Mouse (Mus musculus): ENCODE data around the gene Lmod1. TPM values are rescaled to one million over a fixed set of nuclear protein-coding genes. Genes with fewer than 3 reads are reported as not detected.
A peak's percentile ranks its signal among the peaks of the same experiment; 100 is the strongest.
"Not testable (repeated sequence)": the region's sequence is repeated elsewhere in the genome, so short reads cannot be mapped to it uniquely, and the experiment has no call there.

Lmod1 gene
- polyA plus RNA-seq, 1 experiment from 2014 or later, result 0.41 TPM

GRCm38 (mm10) chr1:135367005-135367404 lies 42.4 kb downstream of the Lmod1 start:
- DNase-seq (ENCODE audit: extremely low spot score, low spot score), result no peak
- peaks cover 15% of the 10 kb centered on the region for H3K27me3 ChIP-seq (ENCODE audit: poor library complexity, severe bottlenecking)
- peaks cover 25% of the 10 kb centered on the region for H3K4me1 ChIP-seq
- WGBS, result 85% methylated on average over 7 of the region's 7 CpGs
- no peak overlapping the region for H3K4me3 ChIP-seq
- peaks cover 15% of the 10 kb centered on the region for H3K36me3 ChIP-seq (replicated peaks)
- H3K27ac ChIP-seq, result no peak overlapping the region
- peaks cover 2% of the 10 kb centered on the region; the same call in 1 of the 2 replicates for H3K9me3 ChIP-seq

- H3K9me3 ChIP-seq, result no peaks in the 10 kb centered on the region
- peaks cover 31% of the 10 kb centered on the region for H3K4me1 ChIP-seq
- H3K4me3 ChIP-seq, result no peak overlapping the region
- WGBS, result 76% methylated on average over 8 of the region's 8 CpGs
- peaks cover 21% of the 10 kb centered on the region for H3K36me3 ChIP-seq (replicated peaks)
- H3K27ac ChIP-seq, result no peak overlapping the region
- DNase-seq (ENCODE audit: extremely low spot score, low spot score), result no peak
- H3K27me3 ChIP-seq (ENCODE audit: poor library complexity, severe bottlenecking), result peaks cover 15% of the 10 kb centered on the region
Measured at GRCm38 (mm10) chr1:135367595-135367994, 43.0 kb downstream of the Lmod1 start.

GRCm38 (mm10) chr1:135368245-135368644 lies 43.6 kb downstream of the Lmod1 start:
- peak overlapping the region; percentile 57 for H3K4me3 ChIP-seq
- DNase-seq (ENCODE audit: extremely low spot score, low spot score), result peak; percentile 85
- peaks cover 15% of the 10 kb centered on the region for H3K27me3 ChIP-seq (ENCODE audit: poor library complexity, severe bottlenecking)
- peaks cover 22% of the 10 kb centered on the region for H3K36me3 ChIP-seq (replicated peaks)
- H3K9me3 ChIP-seq, result no peaks in the 10 kb centered on the region
- H3K4me1 ChIP-seq, result peaks cover 37% of the 10 kb centered on the region
- WGBS, result under 1% methylated on average over 20 of the region's 20 CpGs
- H3K27ac ChIP-seq, result peak overlapping the region; percentile 81

GRCm38 (mm10) chr1:135368982-135369381 lies 44.4 kb downstream of the Lmod1 start:
- Histone ChIP-seq H3K4me3 (peak overlapping the region; percentile 57), H3K36me3 (replicated peaks) (peaks cover 22% of the 10 kb centered on the region), H3K27ac (peak overlapping the region; percentile 81; the same call in 1 of the 2 replicates), H3K27me3 (ENCODE audit: poor library complexity, severe bottlenecking) (peaks cover 15% of the 10 kb centered on the region), H3K4me1 (peaks cover 44% of the 10 kb centered on the region), H3K9me3 (no peaks in the 10 kb centered on the region)
- peak; percentile 31 for DNase-seq (ENCODE audit: extremely low spot score, low spot score)
- 11% methylated on average over 14 of the region's 14 CpGs for WGBS

GRCm38 (mm10) chr1:135369415-135369814 lies 44.8 kb downstream of the Lmod1 start:
- no peaks in the 10 kb centered on the region for H3K9me3 ChIP-seq
- 84% methylated on average over 5 of the region's 5 CpGs for WGBS
- no peak overlapping the region for H3K27ac ChIP-seq
- H3K27me3 ChIP-seq (ENCODE audit: poor library complexity, severe bottlenecking), result peaks cover 15% of the 10 kb centered on the region
- peaks cover 48% of the 10 kb centered on the region for H3K4me1 ChIP-seq
- no peak for DNase-seq (ENCODE audit: extremely low spot score, low spot score)
- peak overlapping the region; percentile 57; the same call in 1 of the 2 replicates for H3K4me3 ChIP-seq
- H3K36me3 ChIP-seq (replicated peaks), result peaks cover 22% of the 10 kb centered on the region

GRCm38 (mm10) chr1:135373171-135373677 lies 48.6 kb downstream of the Lmod1 start:
- H3K36me3 ChIP-seq (replicated peaks), result peaks cover 22% of the 10 kb centered on the region
- 65% methylated on average over 4 of the region's 4 CpGs for WGBS
- peaks cover 49% of the 10 kb centered on the region for H3K4me1 ChIP-seq
- H3K27me3 ChIP-seq (ENCODE audit: poor library complexity, severe bottlenecking), result peaks cover 15% of the 10 kb centered on the region
- DNase-seq (ENCODE audit: extremely low spot score, low spot score), result no peak
- no peaks in the 10 kb centered on the region for H3K9me3 ChIP-seq
- H3K27ac ChIP-seq, result peak overlapping the region; percentile 31
- peak overlapping the region; percentile 82 for H3K4me3 ChIP-seq

- peak overlapping the region; percentile 82 for H3K4me3 ChIP-seq
- H3K9me3 ChIP-seq, result no peaks in the 10 kb centered on the region
- peaks cover 22% of the 10 kb centered on the region for H3K36me3 ChIP-seq (replicated peaks)
- 2% methylated on average over 19 of the region's 19 CpGs for WGBS
- DNase-seq (ENCODE audit: extremely low spot score, low spot score), result peak; percentile 55
- H3K27me3 ChIP-seq (ENCODE audit: poor library complexity, severe bottlenecking), result peaks cover 10% of the 10 kb centered on the region
- H3K4me1 ChIP-seq, result peaks cover 39% of the 10 kb centered on the region
- H3K27ac ChIP-seq, result peak overlapping the region; percentile 98
Measured at GRCm38 (mm10) chr1:135374175-135374867, 49.7 kb downstream of the Lmod1 start.

GRCm38 (mm10) chr1:135374868-135375581 lies 50.4 kb downstream of the Lmod1 start, which contains the start of gene Shisa4:
Gene Shisa4, minus strand, starts transcription at chr1:135375237.
- H3K36me3 ChIP-seq (replicated peaks), result peaks cover 22% of the 10 kb centered on the region
- H3K4me3 ChIP-seq, result peak within 1 kb of the TSS; percentile 82
- H3K4me1 ChIP-seq, result peaks cover 39% of the 10 kb centered on the region
- no peaks in the 10 kb centered on the region for H3K9me3 ChIP-seq
- peaks cover 3% of the 10 kb centered on the region for H3K27me3 ChIP-seq (ENCODE audit: poor library complexity, severe bottlenecking)
- peak; percentile 82 for DNase-seq (ENCODE audit: extremely low spot score, low spot score)
- WGBS, result 3% methylated on average over 38 of the region's 38 CpGs
- peak within 1 kb of the TSS; percentile 98 for H3K27ac ChIP-seq

GRCm38 (mm10) chr1:135378576-135378975 lies 54.0 kb downstream of the Lmod1 start:
- peaks cover 23% of the 10 kb centered on the region for H3K4me1 ChIP-seq
- 70% methylated on average over 9 of the region's 9 CpGs for WGBS

GRCm38 (mm10) chr1:135379048-135379447 lies 54.4 kb downstream of the Lmod1 start:
- no peak for DNase-seq (ENCODE audit: extremely low spot score, low spot score)
- Histone ChIP-seq H3K27ac (no peak overlapping the region), H3K4me1 (peaks cover 19% of the 10 kb centered on the region), H3K9me3 (no peaks in the 10 kb centered on the region), H3K36me3 (replicated peaks) (peaks cover 28% of the 10 kb centered on the region), H3K4me3 (no peak overlapping the region), H3K27me3 (ENCODE audit: poor library complexity, severe bottlenecking) (no peaks in the 10 kb centered on the region)
- WGBS, result 71% methylated on average over 2 of the region's 2 CpGs

More at GRCm38 (mm10) chr1:135378576-135378975, 54.0 kb downstream of the Lmod1 start:
- Histone ChIP-seq H3K27ac (no peak overlapping the region), H3K9me3 (no peaks in the 10 kb centered on the region), H3K4me3 (no peak overlapping the region), H3K36me3 (replicated peaks) (peaks cover 23% of the 10 kb centered on the region), H3K27me3 (ENCODE audit: poor library complexity, severe bottlenecking) (no peaks in the 10 kb centered on the region)
- DNase-seq (ENCODE audit: extremely low spot score, low spot score), result no peak

- DNase-seq (ENCODE audit: extremely low spot score, low spot score), result no peak
- Histone ChIP-seq H3K9me3 (no peaks in the 10 kb centered on the region), H3K27ac (peak overlapping the region; percentile 30; the same call in 1 of the 2 replicates), H3K4me3 (no peak overlapping the region), H3K4me1 (peaks cover 6% of the 10 kb centered on the region), H3K36me3 (replicated peaks) (peaks cover 41% of the 10 kb centered on the region), H3K27me3 (ENCODE audit: poor library complexity, severe bottlenecking) (no peaks in the 10 kb centered on the region)
- 87% methylated on average over 15 of the region's 15 CpGs for WGBS
Measured at GRCm38 (mm10) chr1:135380071-135380991, 55.7 kb downstream of the Lmod1 start.

- not testable (repeated sequence) for H3K27me3 ChIP-seq (ENCODE audit: poor library complexity, severe bottlenecking); H3K4me3 ChIP-seq; H3K27ac ChIP-seq; H3K4me1 ChIP-seq; H3K9me3 ChIP-seq; DNase-seq (ENCODE audit: extremely low spot score, low spot score)
- 62% methylated on average over 6 of the region's 6 CpGs for WGBS
- peaks cover 53% of the 10 kb centered on the region for H3K36me3 ChIP-seq (replicated peaks)
Measured at GRCm38 (mm10) chr1:135381560-135381959, 57.0 kb downstream of the Lmod1 start.
